Mouse (Mus musculus) forebrain, embryonic 11.5 days (tissue): Measurements from ENCODE around the gene Rps25. TPM values are rescaled to one million over a fixed set of nuclear protein-coding genes. Genes with fewer than 3 reads are reported as not detected.
"Not testable (repeated sequence)": the region's sequence is repeated elsewhere in the genome, so short reads cannot be mapped to it uniquely, and the experiment has no call there.

Experiments used
- ATAC-seq: fragments of 200-750 bp; cut with Nextera tagmentation; replicated peaks from 2 replicates; pipeline ENCODE4 v1.8.0; 2017; ENCODE audit warnings: moderate TSS enrichment; ENCODE audit not compliant: low FRiP score
- DNase-seq: peaks from one replicate; pipeline ENCODE4 v3.0.0-alpha.2; 2017; ENCODE audit warnings: low spot score
- H3K27ac ChIP-seq: fragments of 300-500 bp; sonication (generic); 2 replicates; pipeline ENCODE4 v1.5.1; 2014; ENCODE audit warnings: low read depth, low read length
- H3K27me3 ChIP-seq: fragments of 300-500 bp; sonication (generic); 2 replicates; pipeline ENCODE4 v1.6.1; 2014; ENCODE audit warnings: mild to moderate bottlenecking, low read length, mixed read lengths; ENCODE audit not compliant: control insufficient read depth, insufficient read depth
- H3K36me3 ChIP-seq: fragments of 300-500 bp; sonication (generic); 2 replicates; pipeline ENCODE4 v1.6.1; 2014; ENCODE audit warnings: mild to moderate bottlenecking, low read length, moderate library complexity, mixed read lengths; ENCODE audit not compliant: control insufficient read depth, insufficient read depth
- H3K4me1 ChIP-seq: fragments of 300-500 bp; sonication (generic); replicated peaks from 2 replicates; pipeline ENCODE4 v1.6.1; 2014; ENCODE audit warnings: low read length, mixed read lengths; ENCODE audit not compliant: control insufficient read depth, insufficient read depth
- H3K4me2 ChIP-seq: fragments of 300-500 bp; sonication (generic); 2 replicates; pipeline ENCODE4 v1.6.1; 2014; ENCODE audit warnings: low read depth, mild to moderate bottlenecking, low read length, moderate library complexity, mixed read lengths; ENCODE audit not compliant: severe bottlenecking
- H3K4me3 ChIP-seq: fragments of 300-500 bp; sonication (generic); 2 replicates; pipeline ENCODE4 v1.5.1; 2014; ENCODE audit warnings: low read depth, low read length
- H3K9ac ChIP-seq: fragments of 300-500 bp; sonication (generic); 2 replicates; pipeline ENCODE4 v1.6.1; 2014; ENCODE audit warnings: low read length
- H3K9me3 ChIP-seq: fragments of 300-500 bp; sonication (generic); 2 replicates; pipeline ENCODE4 v1.6.1; 2016; ENCODE audit warnings: low read length, mixed read lengths; ENCODE audit not compliant: control insufficient read depth
- WGBS: fragments of 180-500 bp; shearing (Covaris S2); extraction: QIAGEN DNeasy Blood & Tissue Kit; methylation state at CpG from one replicate; pipeline ENCODE4 v1.1.7; 2014; 5-methylcytosine and 5-hydroxymethylcytosine counted together
- polyA plus RNA-seq: library from polyadenylated mRNA; unstranded; fragments of >200 nt; fragmentation: Nextera tagmentation; extraction: Ambion mirVana; gene quantifications from 2 replicates; pipeline ENCODE4 v1.2.1, GENCODE M21; 2014

Rps25 gene
- polyA plus RNA-seq, 1 experiment from 2014 or later: 1,699 TPM

GRCm38 (mm10) chr9:44398087-44398486, 8.9 kb upstream of the Rps25 start:
- peaks cover 10% of the 10 kb centered on the region; the same call in 1 of the 2 replicates for H3K4me1 ChIP-seq
- 0 out of 2 replicates have a peak overlapping the region, but pooled peaks have one; percentile 5 for H3K9ac ChIP-seq
- WGBS: 15% methylated on average over 4 of the region's 4 CpGs
- DNase-seq: peak; percentile 53
- no peaks in the 10 kb centered on the region for H3K27me3 ChIP-seq
- H3K36me3 ChIP-seq: peaks cover 8% of the 10 kb centered on the region; the same call in 1 of the 2 replicates
- no peaks in the 10 kb centered on the region for H3K9me3 ChIP-seq
- H3K27ac ChIP-seq: no peak overlapping the region
- peak overlapping the region; percentile 95 for H3K4me2 ChIP-seq
- ATAC-seq: no peak
- 0 out of 2 replicates have a peak overlapping the region, but pooled peaks have one; percentile 73 for H3K4me3 ChIP-seq

- H3K36me3 ChIP-seq: peaks cover 8% of the 10 kb centered on the region; the same call in 1 of the 2 replicates
- H3K27ac ChIP-seq: no peak overlapping the region
- H3K9me3 ChIP-seq: no peaks in the 10 kb centered on the region
- H3K9ac ChIP-seq: no peak overlapping the region
- DNase-seq (no peak), ATAC-seq (no peak)
- H3K27me3 ChIP-seq: no peaks in the 10 kb centered on the region
- H3K4me1 ChIP-seq: peaks cover 10% of the 10 kb centered on the region; the same call in 1 of the 2 replicates
- peak overlapping the region; percentile 95; the same call in 1 of the 2 replicates for H3K4me2 ChIP-seq
- 90% methylated on average over 9 of the region's 9 CpGs for WGBS
- no peak overlapping the region for H3K4me3 ChIP-seq
Measured at GRCm38 (mm10) chr9:44398551-44398950, 8.4 kb upstream of the Rps25 start.

GRCm38 (mm10) chr9:44399114-44399794, 7.7 kb upstream of the Rps25 start:
- Histone ChIP-seq H3K27me3 (no peaks in the 10 kb centered on the region), H3K27ac (no peak overlapping the region), H3K36me3 (peaks cover 8% of the 10 kb centered on the region; the same call in 1 of the 2 replicates), H3K4me1 (peaks cover 10% of the 10 kb centered on the region; the same call in 1 of the 2 replicates), H3K9me3 (no peaks in the 10 kb centered on the region), H3K9ac (no peak overlapping the region), H3K4me2 (no peak overlapping the region), H3K4me3 (no peak overlapping the region)
- DNase-seq (peak; percentile 52), ATAC-seq (no peak)
- 85% methylated on average over 13 of the region's 13 CpGs for WGBS

- H3K27me3 ChIP-seq: no peaks in the 10 kb centered on the region
- ATAC-seq: no peak
- no peak overlapping the region for H3K9ac ChIP-seq
- 90% methylated on average over 6 of the region's 6 CpGs for WGBS
- no peak overlapping the region for H3K4me2 ChIP-seq
- no peaks in the 10 kb centered on the region for H3K9me3 ChIP-seq
- no peak overlapping the region for H3K27ac ChIP-seq
- no peak for DNase-seq
- no peak overlapping the region for H3K4me3 ChIP-seq
- H3K4me1 ChIP-seq: peaks cover 10% of the 10 kb centered on the region; the same call in 1 of the 2 replicates
- H3K36me3 ChIP-seq: peaks cover 8% of the 10 kb centered on the region; the same call in 1 of the 2 replicates
Measured at GRCm38 (mm10) chr9:44399795-44400114, 7.2 kb upstream of the Rps25 start.

- H3K9ac ChIP-seq: no peak overlapping the region
- 86% methylated on average over 4 of the region's 4 CpGs for WGBS
- H3K4me3 ChIP-seq: no peak overlapping the region
- ATAC-seq: no peak
- H3K9me3 ChIP-seq: no peaks in the 10 kb centered on the region
- peaks cover 10% of the 10 kb centered on the region; the same call in 1 of the 2 replicates for H3K4me1 ChIP-seq
- H3K27me3 ChIP-seq: no peaks in the 10 kb centered on the region
- DNase-seq: no peak
- H3K27ac ChIP-seq: no peak overlapping the region
- no peak overlapping the region for H3K4me2 ChIP-seq
- peaks cover 8% of the 10 kb centered on the region; the same call in 1 of the 2 replicates for H3K36me3 ChIP-seq
Measured at GRCm38 (mm10) chr9:44401081-44401480, 5.9 kb upstream of the Rps25 start.

- DNase-seq: no peak
- Histone ChIP-seq H3K9ac (no peak overlapping the region), H3K4me2 (no peak overlapping the region)
Measured at GRCm38 (mm10) chr9:44405011-44405410, 1.9 kb upstream of the Rps25 start.

GRCm38 (mm10) chr9:44407752-44408097, 786 bp downstream of the Rps25 start:
- H3K4me3 ChIP-seq: peak overlapping the region; percentile 84
- peak overlapping the region; percentile 74 for H3K4me2 ChIP-seq
- H3K9me3 ChIP-seq: no peaks in the 10 kb centered on the region
- H3K27me3 ChIP-seq: no peaks in the 10 kb centered on the region
- H3K4me1 ChIP-seq: peaks cover 4% of the 10 kb centered on the region; the same call in 1 of the 2 replicates
- ATAC-seq (no peak), DNase-seq (no peak)
- H3K27ac ChIP-seq: peak overlapping the region; percentile 86
- peak overlapping the region; percentile 84 for H3K9ac ChIP-seq
- peaks cover 17% of the 10 kb centered on the region; the same call in 1 of the 2 replicates for H3K36me3 ChIP-seq
- WGBS: under 1% methylated on average over 22 of the region's 24 CpGs

More at GRCm38 (mm10) chr9:44405011-44405410, 1.9 kb upstream of the Rps25 start:
- no peaks in the 10 kb centered on the region for H3K27me3 ChIP-seq
- H3K9me3 ChIP-seq: no peaks in the 10 kb centered on the region
- no peak overlapping the region for H3K27ac ChIP-seq
- H3K4me1 ChIP-seq: peaks cover 4% of the 10 kb centered on the region; the same call in 1 of the 2 replicates
- WGBS: 85% methylated on average over 3 of the region's 3 CpGs
- no peak overlapping the region for H3K4me3 ChIP-seq
- H3K36me3 ChIP-seq: peaks cover 15% of the 10 kb centered on the region; the same call in 1 of the 2 replicates
- ATAC-seq: no peak

- 89% methylated on average over 9 of the region's 9 CpGs for WGBS
- H3K9ac ChIP-seq, H3K9me3 ChIP-seq, H3K4me1 ChIP-seq, ATAC-seq, DNase-seq, H3K27ac ChIP-seq, H3K27me3 ChIP-seq: not testable (repeated sequence)
- peak overlapping the region; percentile 74 for H3K4me2 ChIP-seq
- peaks cover 20% of the 10 kb centered on the region; the same call in 1 of the 2 replicates for H3K36me3 ChIP-seq
- H3K4me3 ChIP-seq: peak overlapping the region; percentile 84
Measured at GRCm38 (mm10) chr9:44408693-44409092, 1.8 kb downstream of the Rps25 start.
